Mouse (Mus musculus) stomach, postnatal 0 days (tissue): ENCODE measurements around the gene Rhno1.

Experiments
- CTCF ChIP-seq: IDR thresholded peaks from 2 replicates; pipeline ENCODE4 v1.5.1; 2016; ENCODE audit warnings: antibody characterized with exemption, low read depth, mild to moderate bottlenecking, moderate library complexity
- EP300 ChIP-seq: optimal IDR thresholded peaks from 2 replicates; pipeline ENCODE3; 2016; ENCODE audit warnings: antibody characterized with exemption

- TF ChIP-seq CTCF (no peak), EP300 (no peak)
These were observed 7.5 kb downstream of the Rhno1 start for GRCm38 (mm10) chr6:128355201-128355681.
